Mouse (Mus musculus): ENCODE results near the gene Rad50.

- TF ChIP-seq POLR2A (IDR thresholded peaks at IDR 0.05; ENCODE audit: borderline replicate concordance, low read depth, low read length) = no peak
- no peak for TF ChIP-seq CTCF (IDR thresholded peaks at IDR 0.05; ENCODE audit: low read depth, low read length)
Measured at GRCm38 (mm10) chr11:53732244-53732643, 25.1 kb upstream of the Rad50 start.

Measured in bone marrow macrophage, adult 2 months (primary cell).